Mouse (Mus musculus): ENCODE data around the gene Vmn1r193. TPM values are rescaled to one million over a fixed set of nuclear protein-coding genes. Genes with fewer than 3 reads are reported as not detected.

Vmn1r193 gene
- not detected in 2 replicates for polyA plus RNA-seq (2012; rRNA removed; ENCODE audit: low replicate concordance)

GRCm38 (mm10) chr13:22223060-22223459, at the start of gene Vmn1r193:
Gene Vmn1r193 (minus strand): TSS chr13:22223160.

DNA sequence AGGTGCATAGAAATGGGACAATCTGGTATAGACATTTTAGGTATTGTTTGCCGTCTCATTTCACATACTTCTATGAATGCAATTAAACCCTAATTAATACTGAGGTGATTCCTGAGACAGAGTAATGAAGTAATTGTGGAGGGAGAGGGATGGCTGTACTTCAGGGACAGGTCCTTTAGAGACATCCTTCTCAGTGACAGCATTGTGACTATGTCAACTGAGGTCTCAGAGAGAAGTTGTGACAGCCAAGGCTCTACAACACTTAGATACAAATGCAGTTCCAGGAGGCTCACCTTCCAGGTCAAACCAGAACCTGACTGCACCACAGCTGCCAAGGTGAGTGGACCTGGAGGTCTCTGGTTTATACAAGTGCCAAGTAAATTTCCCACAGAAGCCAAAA, 47.3 kb upstream of the Vmn1r193 start, which contains the start of gene Vmn1r195:
Gene Vmn1r195 (plus strand): TSS at position 301 of the 400 bp plus-strand sequence.

GRCm38 (mm10) chr13:22243915-22244314, 21.0 kb upstream of the Vmn1r193 start, which contains the start of gene Vmn1r194:
Gene Vmn1r194 (plus strand): TSS chr13:22244215.

GRCm38 (mm10) chr13:22191041-22191440, 31.9 kb downstream of the Vmn1r193 start, which contains the start of gene Vmn1r192:
Gene Vmn1r192 (minus strand): TSS chr13:22191141.

DNA sequence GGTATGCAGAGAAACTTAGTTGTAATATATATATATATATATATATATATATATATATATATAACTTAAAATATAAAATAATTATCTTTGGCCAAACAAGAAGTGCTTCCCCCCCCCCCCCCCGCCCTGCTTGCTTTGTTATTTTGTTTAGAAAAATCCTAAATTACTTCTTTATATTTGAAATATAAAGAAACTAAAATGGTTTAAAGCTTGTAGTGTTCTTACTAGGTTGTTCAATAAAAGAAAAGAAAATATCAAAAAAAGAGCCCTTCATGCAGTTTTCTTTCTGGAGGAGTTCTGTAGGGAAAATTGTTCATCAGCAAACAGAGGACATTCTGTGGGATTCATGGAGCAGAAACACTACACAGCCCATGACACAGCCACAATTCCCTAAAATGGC, 39.1 kb downstream of the Vmn1r193 start, which contains the start of gene Vmn1r191:
Gene Vmn1r191 (minus strand): TSS at position 101 of the 400 bp plus-strand sequence.

Other genes starting within 250 kb of the Vmn1r193 start
- not detected in 2 replicates for gene Pom121l2, start 242.0 kb downstream of the Vmn1r193 start, polyA plus RNA-seq (2012; rRNA removed; ENCODE audit: low replicate concordance)
- 1.4 and 2.5 TPM in 2 replicates for gene Prss16, start 213.4 kb downstream of the Vmn1r193 start, polyA plus RNA-seq (2012; rRNA removed; ENCODE audit: low replicate concordance)
- 34.5 and 86.3 TPM in 2 replicates for gene Hist1h2ah, start 187.6 kb downstream of the Vmn1r193 start, polyA plus RNA-seq (2012; rRNA removed; ENCODE audit: low replicate concordance)
- 17.4 and 23.1 TPM in 2 replicates for gene Hist1h2bk, start 187.3 kb downstream of the Vmn1r193 start, polyA plus RNA-seq (2012; rRNA removed; ENCODE audit: low replicate concordance)
- gene Hist1h4i, start 181.8 kb downstream of the Vmn1r193 start, polyA plus RNA-seq (2012; rRNA removed; ENCODE audit: low replicate concordance): 4.0 and 9.6 TPM in 2 replicates
- gene Hist1h2ag, start 180.2 kb downstream of the Vmn1r193 start, polyA plus RNA-seq (2012; rRNA removed; ENCODE audit: low replicate concordance): 6.2 and 30.8 TPM in 2 replicates
- 19.4 and 20.7 TPM in 2 replicates for gene Hist1h2bj, start 179.9 kb downstream of the Vmn1r193 start, polyA plus RNA-seq (2012; rRNA removed; ENCODE audit: low replicate concordance)
- not detected in 2 replicates for gene Vmn1r188, start 138.7 kb downstream of the Vmn1r193 start, polyA plus RNA-seq (2012; rRNA removed; ENCODE audit: low replicate concordance)
- not detected in 2 replicates for gene Vmn1r189, start 117.3 kb downstream of the Vmn1r193 start, polyA plus RNA-seq (2012; rRNA removed; ENCODE audit: low replicate concordance)
- not detected in 2 replicates for gene Vmn1r191, start 39.2 kb downstream of the Vmn1r193 start, polyA plus RNA-seq (2012; rRNA removed; ENCODE audit: low replicate concordance)
- not detected in 2 replicates for gene Vmn1r192, start 32.0 kb downstream of the Vmn1r193 start, polyA plus RNA-seq (2012; rRNA removed; ENCODE audit: low replicate concordance)
- gene Vmn1r194, start 21.1 kb upstream of the Vmn1r193 start, polyA plus RNA-seq (2012; rRNA removed; ENCODE audit: low replicate concordance): not detected in 2 replicates
- gene Vmn1r195, start 47.4 kb upstream of the Vmn1r193 start, polyA plus RNA-seq (2012; rRNA removed; ENCODE audit: low replicate concordance): not detected in 2 replicates
- gene Vmn1r196, start 66.8 kb upstream of the Vmn1r193 start, polyA plus RNA-seq (2012; rRNA removed; ENCODE audit: low replicate concordance): not detected in 2 replicates
- gene Vmn1r197, start 101.4 kb upstream of the Vmn1r193 start, polyA plus RNA-seq (2012; rRNA removed; ENCODE audit: low replicate concordance): not detected in 2 replicates
- not detected in 2 replicates for gene Vmn1r198, start 127.2 kb upstream of the Vmn1r193 start, polyA plus RNA-seq (2012; rRNA removed; ENCODE audit: low replicate concordance)
- not detected in 2 replicates for gene Vmn1r199, start 156.7 kb upstream of the Vmn1r193 start, polyA plus RNA-seq (2012; rRNA removed; ENCODE audit: low replicate concordance)
- gene Vmn1r200, start 167.2 kb upstream of the Vmn1r193 start, polyA plus RNA-seq (2012; rRNA removed; ENCODE audit: low replicate concordance): not detected in 2 replicates
- not detected in 2 replicates for gene Vmn1r201, start 248.8 kb upstream of the Vmn1r193 start, polyA plus RNA-seq (2012; rRNA removed; ENCODE audit: low replicate concordance)